ENCODE assay signal across 8 mouse cellular contexts in the genomic region with DNA sequence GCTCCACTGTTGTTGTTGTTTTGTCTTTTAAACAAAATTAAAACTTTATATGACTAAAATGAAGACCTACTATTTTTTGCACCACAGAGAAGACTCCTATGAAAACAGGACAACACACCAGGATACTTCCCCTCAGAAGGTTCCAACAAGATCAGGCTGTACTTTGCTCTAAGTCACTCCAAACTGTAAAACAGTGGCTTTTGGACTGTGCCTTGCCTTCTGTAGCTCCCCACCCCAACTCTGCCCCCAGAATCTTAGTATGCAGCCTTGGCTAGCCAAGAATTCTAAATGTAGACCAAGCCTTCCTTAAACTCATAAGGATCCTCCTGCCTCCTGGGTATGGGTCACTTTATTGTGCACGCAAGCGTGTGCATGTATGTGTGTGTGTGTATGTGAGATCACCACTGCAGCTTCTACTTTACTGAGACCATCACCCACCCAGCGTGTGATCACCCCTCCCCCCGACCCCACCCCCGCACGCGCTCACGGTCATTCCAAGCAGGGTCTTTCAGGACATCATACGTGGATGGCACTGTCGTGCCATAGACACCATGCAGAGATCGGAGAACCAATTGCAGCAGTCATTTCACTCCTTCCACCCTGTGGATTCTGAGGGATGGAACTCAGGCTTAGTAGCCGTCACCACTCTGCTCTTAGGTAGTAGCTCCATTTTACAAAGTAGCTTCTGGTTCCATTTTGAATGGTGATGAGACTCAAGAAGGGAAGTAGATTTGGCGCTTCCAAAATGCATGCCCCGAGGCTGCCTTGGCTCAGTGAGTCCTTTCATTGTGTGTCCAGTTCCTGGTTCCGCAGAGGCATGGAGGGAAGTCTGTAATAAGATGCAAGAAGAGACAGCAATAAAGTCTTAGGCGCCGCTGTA. TPM values are rescaled to one million over a fixed set of nuclear protein-coding genes. Genes with fewer than 3 reads are reported as not detected.
DNase-seq lines count a peak whose midpoint lies in the region; ATAC-seq and TF ChIP-seq lines count a peak whose summit lies in the region.

No protein-coding gene starts in this region.

- WGBS in intestine, embryonic 16.5 days, result 6% methylated on average over 17 of the region's 17 CpGs
- 5% methylated on average over 17 of the region's 17 CpGs for WGBS in midbrain, postnatal 0 days

- no peaks in the 10 kb centered on the region for H3K36me3 ChIP-seq in testis, adult 2 months (ENCODE audit: control insufficient read depth, insufficient read depth, low read length)
- no peaks in the 10 kb centered on the region for H3K36me3 ChIP-seq in intestine, embryonic 16.5 days (ENCODE audit: control insufficient read depth, insufficient read depth, low read length)
- 0 out of 2 replicates have a peak, but pooled peaks cover under 1% of the 10 kb centered on the region for H3K36me3 ChIP-seq in midbrain, postnatal 0 days (ENCODE audit: insufficient read depth, low read length)

- no peaks in the 10 kb centered on the region for H3K9me3 ChIP-seq in intestine, embryonic 16.5 days (ENCODE audit: control insufficient read depth, low read length)
- no peaks in the 10 kb centered on the region for H3K9me3 ChIP-seq in midbrain, postnatal 0 days (ENCODE audit: low read length)

- ATAC-seq in intestine, embryonic 16.5 days, result peak; percentile 9
- ATAC-seq in midbrain, postnatal 0 days (ENCODE audit: low FRiP score), result peak; percentile 48
- no peak for ATAC-seq in megakaryocyte progenitor cell, adult 5-6 weeks (replicated peaks; ENCODE audit: poor library complexity)

- H3K27me3 ChIP-seq in testis, adult 2 months (ENCODE audit: control insufficient read depth, insufficient read depth, low read length), result no peaks in the 10 kb centered on the region
- H3K27me3 ChIP-seq in intestine, embryonic 16.5 days (replicated peaks; ENCODE audit: control insufficient read depth, insufficient read depth, low read length), result no peaks in the 10 kb centered on the region
- H3K27me3 ChIP-seq in midbrain, postnatal 0 days (ENCODE audit: insufficient read depth, low read length), result no peaks in the 10 kb centered on the region

- peak overlapping the region; percentile 61 for H3K27ac ChIP-seq in testis, adult 2 months (ENCODE audit: control insufficient read depth, insufficient read depth, low read depth, low read length)
- H3K27ac ChIP-seq in intestine, embryonic 16.5 days (ENCODE audit: low read length), result peak overlapping the region; percentile 91
- peak overlapping the region; percentile 94 for H3K27ac ChIP-seq in midbrain, postnatal 0 days (ENCODE audit: low read depth, low read length)

- peak overlapping the region; percentile 97 for H3K9ac ChIP-seq in intestine, embryonic 16.5 days (ENCODE audit: low read depth, low read length)
- H3K9ac ChIP-seq in midbrain, postnatal 0 days (replicated peaks; ENCODE audit: low read length, poor library complexity, severe bottlenecking), result peak overlapping the region; percentile 99

- peak; percentile 56 for DNase-seq in embryo, embryonic 10 days (ENCODE audit: low spot score)
- no peak for DNase-seq in embryo, embryonic 9.5 days (ENCODE audit: extremely low spot score)
- no peak for DNase-seq in testis, postnatal 14 days (ENCODE audit: low spot score)
- peak; percentile 55 for DNase-seq in midbrain, postnatal 0 days (ENCODE audit: low spot score)
- DNase-seq in spleen, postnatal 36 days (ENCODE audit: low spot score in 2 of 2), result no peak

- peak overlapping the region; percentile 89 for H3K4me2 ChIP-seq in intestine, embryonic 16.5 days (ENCODE audit: low read depth, low read length)
- peak overlapping the region; percentile 95 for H3K4me2 ChIP-seq in midbrain, postnatal 0 days (ENCODE audit: low read depth, low read length, poor library complexity, severe bottlenecking)

- peak overlapping the region; percentile 84 for H3K4me3 ChIP-seq in testis, adult 2 months (ENCODE audit: control insufficient read depth, low read depth, low read length)
- peak overlapping the region; percentile 97 for H3K4me3 ChIP-seq in intestine, embryonic 16.5 days (ENCODE audit: low read length)
- peak overlapping the region; percentile 84 for H3K4me3 ChIP-seq in midbrain, postnatal 0 days (ENCODE audit: low read depth, low read length)

- no peak for TF ChIP-seq POLR2A in testis, adult 2 months (IDR thresholded peaks at IDR 0.05; ENCODE audit: control insufficient read depth, low read depth, low read length)

- H3K4me1 ChIP-seq in testis, adult 2 months (ENCODE audit: control insufficient read depth, insufficient read depth, low read length), result peaks cover 5% of the 10 kb centered on the region
- peaks cover 31% of the 10 kb centered on the region for H3K4me1 ChIP-seq in intestine, embryonic 16.5 days (ENCODE audit: control insufficient read depth, insufficient read depth, low read length)
- H3K4me1 ChIP-seq in midbrain, postnatal 0 days (ENCODE audit: insufficient read depth, low read length), result peaks cover 23% of the 10 kb centered on the region

- no peak for TF ChIP-seq CTCF in testis, adult 2 months (IDR thresholded peaks at IDR 0.05; ENCODE audit: control insufficient read depth, insufficient read depth, insufficient replicate concordance, low read depth, low read length)
- TF ChIP-seq CTCF in midbrain, postnatal 0 days (IDR thresholded peaks at IDR 0.05), result no peak

RNA-seq across cellular contexts. Expression of a gene that starts 13.3 kb away (rescaled TPM):
- 19.5 and 20.8 TPM in 2 replicates for polyA plus RNA-seq in testis, adult 2 months (2012; rRNA removed)
- polyA plus RNA-seq in intestine, embryonic 16.5 days (2015; fragmentation: Nextera tagmentation; extraction: Ambion mirVana), result 7.6 and 8.2 TPM in 2 replicates
- 115 and 152 TPM in 2 replicates for total RNA-seq in midbrain, postnatal 0 days (2014; rRNA removed)
- polyA plus RNA-seq in midbrain, postnatal 0 days (2015; fragmentation: Nextera tagmentation; extraction: Ambion mirVana), result 77.3 and 77.9 TPM in 2 replicates
- 17.4 and 18.9 TPM in 2 replicates for total RNA-seq in megakaryocyte progenitor cell, adult 5-6 weeks (2015)
- total RNA-seq in megakaryocyte progenitor cell, adult 5-6 weeks (2017), result 10.8 and 16.2 TPM in 2 replicates

RNA-seq across cellular contexts. Expression of a gene that starts 13.4 kb away (rescaled TPM):
- 43.2 and 46.7 TPM in 2 replicates for polyA plus RNA-seq in testis, adult 2 months (2012; rRNA removed)
- polyA plus RNA-seq in intestine, embryonic 16.5 days (2015; fragmentation: Nextera tagmentation; extraction: Ambion mirVana), result 193 and 196 TPM in 2 replicates
- total RNA-seq in midbrain, postnatal 0 days (2014; rRNA removed), result 314 and 335 TPM in 2 replicates
- polyA plus RNA-seq in midbrain, postnatal 0 days (2015; fragmentation: Nextera tagmentation; extraction: Ambion mirVana), result 455 and 484 TPM in 2 replicates
- 42.7 and 49.3 TPM in 2 replicates for total RNA-seq in megakaryocyte progenitor cell, adult 5-6 weeks (2015)
- 207 and 220 TPM in 2 replicates for total RNA-seq in megakaryocyte progenitor cell, adult 5-6 weeks (2017)

RNA-seq across cellular contexts. Expression of a gene that starts 14.4 kb away (rescaled TPM):
- 11.0 and 15.5 TPM in 2 replicates for polyA plus RNA-seq in testis, adult 2 months (2012; rRNA removed)
- polyA plus RNA-seq in intestine, embryonic 16.5 days (2015; fragmentation: Nextera tagmentation; extraction: Ambion mirVana), result 4.3 and 5.1 TPM in 2 replicates
- 3.5 and 21.3 TPM in 2 replicates for total RNA-seq in midbrain, postnatal 0 days (2014; rRNA removed)
- polyA plus RNA-seq in midbrain, postnatal 0 days (2015; fragmentation: Nextera tagmentation; extraction: Ambion mirVana), result 5.3 and 6.0 TPM in 2 replicates
- total RNA-seq in megakaryocyte progenitor cell, adult 5-6 weeks (2015), result 0.74 and 1.1 TPM in 2 replicates
- 1.4 TPM in 1 of 2 replicates, not detected in the other for total RNA-seq in megakaryocyte progenitor cell, adult 5-6 weeks (2017)

RNA-seq across cellular contexts. Expression of a gene that starts 49.8 kb away (rescaled TPM):
- 30.4 and 39.1 TPM in 2 replicates for polyA plus RNA-seq in testis, adult 2 months (2012; rRNA removed)
- 10.3 and 12.4 TPM in 2 replicates for polyA plus RNA-seq in intestine, embryonic 16.5 days (2015; fragmentation: Nextera tagmentation; extraction: Ambion mirVana)
- 37.1 and 41.3 TPM in 2 replicates for total RNA-seq in midbrain, postnatal 0 days (2014; rRNA removed)
- polyA plus RNA-seq in midbrain, postnatal 0 days (2015; fragmentation: Nextera tagmentation; extraction: Ambion mirVana), result 37.9 and 40.7 TPM in 2 replicates
- total RNA-seq in megakaryocyte progenitor cell, adult 5-6 weeks (2015), result 18.8 and 20.0 TPM in 2 replicates
- 14.6 and 16.5 TPM in 2 replicates for total RNA-seq in megakaryocyte progenitor cell, adult 5-6 weeks (2017)

Comparison
In these comparisons a context has a peak if more than half of its experiments do, and no peak if none do; other contexts are left out.
1. DNase-seq: peak in embryo, embryonic 10 days (single experiment) and midbrain, postnatal 0 days (single experiment); none in embryo, embryonic 9.5 days (single experiment), testis, postnatal 14 days (single experiment) and spleen, postnatal 36 days (0 of 2).
2. Peak in every context shown above with its lines, with median percentiles within 50 percentile points of each other: H3K27ac ChIP-seq and H3K4me3 ChIP-seq.